Mouse (Mus musculus) induced T-regulatory cell, adult 2 months (primary cell): ENCODE measurements around the gene Olfr1065.
"Not testable (repeated sequence)": the region's sequence is repeated elsewhere in the genome, so short reads cannot be mapped to it uniquely, and the experiment has no call there.

Experiments
- DNase-seq: peaks from one replicate; pipeline ENCODE4 v3.0.0-alpha.2; 2012; ENCODE audit warnings: low read depth

The Olfr1065 gene

GRCm38 (mm10) chr2:86450491-86450890 lies at the start of gene Olfr1065:
Gene Olfr1065, minus strand, starts transcription at chr2:86450591.
- DNase-seq: not testable (repeated sequence)

GRCm38 (mm10) chr2:86487286-86487685 lies 36.9 kb upstream of the Olfr1065 start, which contains the start of gene Olfr228:
Gene Olfr228, minus strand, starts transcription at chr2:86487386.
- no peak for DNase-seq

- DNase-seq: peak; percentile 33
Measured at GRCm38 (mm10) chr2:86464442-86465109, 14.2 kb upstream of the Olfr1065 start.

GRCm38 (mm10) chr2:86460434-86460833 lies 10.0 kb upstream of the Olfr1065 start:
- no peak for DNase-seq

- no peak for DNase-seq
Measured at GRCm38 (mm10) chr2:86456169-86456568, 5.8 kb upstream of the Olfr1065 start, which contains the start of gene Olfr1066. Gene Olfr1066, minus strand, starts transcription at chr2:86456269.

- DNase-seq: not testable (repeated sequence)
Measured at GRCm38 (mm10) chr2:86442101-86442500, 8.3 kb downstream of the Olfr1065 start.

GRCm38 (mm10) chr2:86428511-86428910 lies 21.9 kb downstream of the Olfr1065 start:
- DNase-seq: not testable (repeated sequence)

- DNase-seq: not testable (repeated sequence)
Measured at GRCm38 (mm10) chr2:86426649-86427048, 23.7 kb downstream of the Olfr1065 start, which contains the start of gene Olfr1062. Gene Olfr1062, minus strand, starts transcription at chr2:86426749.

- DNase-seq: no peak
Measured at GRCm38 (mm10) chr2:86413950-86414349, 36.4 kb downstream of the Olfr1065 start, which contains the start of gene Olfr1061. Gene Olfr1061, minus strand, starts transcription at chr2:86414050.

GRCm38 (mm10) chr2:86395114-86395513 lies 55.3 kb downstream of the Olfr1065 start:
- DNase-seq: no peak
